Mouse (Mus musculus): ENCODE data around the gene Loxl3.

Loxl3 gene

GRCm38 (mm10) chr6:83019044-83019443, 14.9 kb upstream of the Loxl3 start:
- DNase-seq = no peak

GRCm38 (mm10) chr6:83020121-83020520, 13.9 kb upstream of the Loxl3 start:
- DNase-seq = no peak

GRCm38 (mm10) chr6:83020836-83021593, 13.0 kb upstream of the Loxl3 start:
- no peak for DNase-seq

- DNase-seq = no peak
Measured at GRCm38 (mm10) chr6:83023008-83023407, 11.0 kb upstream of the Loxl3 start.

- no peak for DNase-seq
Measured at GRCm38 (mm10) chr6:83023786-83024185, 10.2 kb upstream of the Loxl3 start.

- DNase-seq = no peak
Measured at GRCm38 (mm10) chr6:83024421-83024820, 9.6 kb upstream of the Loxl3 start.

GRCm38 (mm10) chr6:83025221-83025620, 8.8 kb upstream of the Loxl3 start:
- no peak for DNase-seq

GRCm38 (mm10) chr6:83027293-83027692, 6.7 kb upstream of the Loxl3 start:
- no peak for DNase-seq

GRCm38 (mm10) chr6:83027706-83028105, 6.3 kb upstream of the Loxl3 start:
- no peak for DNase-seq

- no peak for DNase-seq
Measured at GRCm38 (mm10) chr6:83029777-83030176, 4.2 kb upstream of the Loxl3 start.

- no peak for DNase-seq
Measured at GRCm38 (mm10) chr6:83031111-83031510, 2.9 kb upstream of the Loxl3 start.

GRCm38 (mm10) chr6:83031921-83032590, 1.9 kb upstream of the Loxl3 start:
- DNase-seq = no peak

GRCm38 (mm10) chr6:83032769-83033191, 1.2 kb upstream of the Loxl3 start:
- no peak for DNase-seq

GRCm38 (mm10) chr6:83034463-83035055, 586 bp downstream of the Loxl3 start:
- DNase-seq = no peak

- no peak for DNase-seq
Measured at GRCm38 (mm10) chr6:83037188-83037587, 3.2 kb downstream of the Loxl3 start.

- DNase-seq = peak; percentile 87
Measured at GRCm38 (mm10) chr6:83038496-83039012, 4.6 kb downstream of the Loxl3 start.

GRCm38 (mm10) chr6:83040601-83041000, 6.6 kb downstream of the Loxl3 start:
- no peak for DNase-seq

GRCm38 (mm10) chr6:83043561-83043960, 9.6 kb downstream of the Loxl3 start:
- no peak for DNase-seq

GRCm38 (mm10) chr6:83043993-83044392, 10.0 kb downstream of the Loxl3 start:
- no peak for DNase-seq

GRCm38 (mm10) chr6:83044742-83045141, 10.8 kb downstream of the Loxl3 start:
- DNase-seq = no peak

- no peak for DNase-seq
Measured at GRCm38 (mm10) chr6:83049367-83049766, 15.4 kb downstream of the Loxl3 start.

- DNase-seq = peak; percentile 29
Measured at GRCm38 (mm10) chr6:83053136-83053960, 19.4 kb downstream of the Loxl3 start.
